Mouse (Mus musculus) liver, embryonic 14.5 days (tissue): ENCODE results near the gene Mrpl49. TPM values are rescaled to one million over a fixed set of nuclear protein-coding genes. Genes with fewer than 3 reads are reported as not detected.
A peak's percentile ranks its signal among the peaks of the same experiment; 100 is the strongest.

Experiments
- ATAC-seq: fragments of 200-750 bp; cut with Nextera tagmentation; 2 replicates; pipeline ENCODE4 v1.8.0; 2017; ENCODE audit warnings: moderate number of reproducible peaks, mild to moderate bottlenecking, moderate library complexity; ENCODE audit not compliant: insufficient read depth
- DNase-seq, 3 experiments: peaks; one replicate each; pipeline ENCODE4 v3.0.0-alpha.2; 2012 to 2013; ENCODE audit warnings: low read depth in 3 of 3, low spot score in 3 of 3
- H3K27ac ChIP-seq: fragments of 300-500 bp; sonication (generic); 2 replicates; pipeline ENCODE4 v1.5.1; 2014; ENCODE audit warnings: moderate library complexity, mild to moderate bottlenecking, control low read depth, inconsistent platforms
- H3K27me3 ChIP-seq: fragments of 300-500 bp; sonication (generic); 2 replicates; pipeline ENCODE4 v1.6.1; 2014; ENCODE audit warnings: mild to moderate bottlenecking, low read length, moderate library complexity; ENCODE audit not compliant: control insufficient read depth, insufficient read depth
- H3K36me3 ChIP-seq: fragments of 300-500 bp; sonication (generic); replicated peaks from 2 replicates; pipeline ENCODE4 v1.6.1; 2014; ENCODE audit warnings: low read depth; ENCODE audit not compliant: control insufficient read depth, insufficient read depth
- H3K4me1 ChIP-seq, 2 experiments: fragments of 200-500 bp in 1 of 2; fragments of 300-500 bp in 1 of 2; sonication (generic) in 1 of 2; replicated peaks; 2 replicates each; pipeline ENCODE4 v1.6.1; 2012 to 2014; ENCODE audit warnings: antibody characterized with exemption in 1 of 2, inconsistent platforms in 1 of 2, low read length in 1 of 2; ENCODE audit not compliant: control insufficient read depth in 2 of 2, insufficient read depth in 2 of 2
- H3K4me2 ChIP-seq: fragments of 300-500 bp; sonication (generic); 2 replicates; pipeline ENCODE4 v1.6.1; 2014; ENCODE audit warnings: low read depth, mild to moderate bottlenecking, control low read depth, moderate library complexity
- H3K4me3 ChIP-seq, 2 experiments: fragments of 200-500 bp in 1 of 2; fragments of 300-500 bp in 1 of 2; sonication (generic) in 1 of 2; 2 replicates each; pipeline ENCODE4 v1.5.1; 2012 to 2014; ENCODE audit warnings: low read depth in 2 of 2, low read length in 2 of 2, mild to moderate bottlenecking in 2 of 2, control low read depth in 1 of 2, inconsistent platforms in 1 of 2, moderate library complexity in 1 of 2; ENCODE audit not compliant: insufficient read depth in 1 of 2
- H3K9ac ChIP-seq: fragments of 300-500 bp; sonication (generic); replicated peaks from 2 replicates; pipeline ENCODE4 v1.6.1; 2014; ENCODE audit warnings: mild to moderate bottlenecking, control low read depth, moderate library complexity
- H3K9me3 ChIP-seq: fragments of 300-500 bp; sonication (generic); 2 replicates; pipeline ENCODE4 v1.6.1; 2016; ENCODE audit warnings: low read length, mixed read lengths; ENCODE audit not compliant: control insufficient read depth
- CTCF ChIP-seq: IDR thresholded peaks from 2 replicates; pipeline ENCODE4 v1.5.1; 2016; ENCODE audit warnings: antibody characterized with exemption, low read depth, control low read depth
- EP300 ChIP-seq: IDR thresholded peaks from 2 replicates; pipeline ENCODE4 v1.6.1; 2016; ENCODE audit warnings: antibody characterized with exemption, low read depth
- WGBS: fragments of 180-500 bp; shearing (Covaris S2); extraction: QIAGEN DNeasy Blood & Tissue Kit; methylation state at CpG from one replicate; pipeline ENCODE4 v1.1.7; 2014; ENCODE audit not compliant: insufficient replicate concordance; 5-methylcytosine and 5-hydroxymethylcytosine counted together
- polyA plus RNA-seq, 2 experiments: library from polyadenylated mRNA; depleted of rRNA in 1 of 2; stranded (reverse) in 1 of 2; unstranded in 1 of 2; fragments of >200 nt; fragmentation: Nextera tagmentation in 1 of 2; extraction: Ambion mirVana in 1 of 2; gene quantifications; 2 replicates each; pipeline versions ENCODE4 v1.2.1 to v1.2.3; 2012 to 2014

The Mrpl49 gene
- polyA plus RNA-seq (2012; rRNA removed) (22.0 and 29.6 TPM in 2 replicates), polyA plus RNA-seq (2014; fragmentation: Nextera tagmentation; extraction: Ambion mirVana) (43.7 and 48.2 TPM in 2 replicates)

GRCm38 (mm10) chr19:6057313-6058096 is at the start of gene Mrpl49, which contains the start of gene Fau:
Mrpl49 (minus strand) TSS chr19:6057785.
Fau (plus strand) TSS chr19:6057844.
- WGBS = under 1% methylated on average over 63 of the region's 63 CpGs
- Histone ChIP-seq H3K4me1 (peaks cover 20 to 21% of the 10 kb centered on the region in 2 experiments), H3K9me3 (no peaks in the 10 kb centered on the region), H3K27me3 (no peaks in the 10 kb centered on the region), H3K9ac (peak within 1 kb of the TSS; percentile 96), H3K4me3 (peak within 1 kb of the TSS; percentile 82 to 97), H3K4me2 (peak within 1 kb of the TSS; percentile 91), H3K27ac (peak within 1 kb of the TSS; percentile 76), H3K36me3 (peaks cover 54% of the 10 kb centered on the region)
- peak; percentile 78 for ATAC-seq
- TF ChIP-seq EP300 = no peak
- TF ChIP-seq CTCF = no peak
- DNase-seq = peak; percentile 91 to 95 (median 93)

GRCm38 (mm10) chr19:6105586-6105985 is 48.0 kb upstream of the Mrpl49 start, which contains the start of gene Naaladl1:
Naaladl1 (plus strand) TSS chr19:6105782.
- Histone ChIP-seq H3K27me3 (no peaks in the 10 kb centered on the region), H3K27ac (no peak within 1 kb of the TSS), H3K36me3 (no peaks in the 10 kb centered on the region), H3K4me1 (peaks cover 23 to 24% of the 10 kb centered on the region in 2 experiments), H3K9me3 (no peaks in the 10 kb centered on the region), H3K4me2 (no peak within 1 kb of the TSS), H3K9ac (no peak within 1 kb of the TSS), H3K4me3 (no peak within 1 kb of the TSS)
- WGBS = 79% methylated on average over 7 of the region's 7 CpGs
- TF ChIP-seq EP300 = no peak
- TF ChIP-seq CTCF = no peak
- ATAC-seq = no peak
- DNase-seq = no peak

GRCm38 (mm10) chr19:6104476-6104875 is 46.9 kb upstream of the Mrpl49 start:
- ATAC-seq (no peak), DNase-seq (no peak)
- H3K4me3 ChIP-seq = no peak overlapping the region
- peak overlapping the region; percentile 18; the same call in 1 of the 2 replicates for H3K9ac ChIP-seq
- H3K4me1 ChIP-seq = peaks cover 23 to 24% of the 10 kb centered on the region in 2 experiments
- TF ChIP-seq EP300 (no peak), CTCF (no peak)
- no peaks in the 10 kb centered on the region for H3K9me3 ChIP-seq
- no peaks in the 10 kb centered on the region for H3K27me3 ChIP-seq
- H3K27ac ChIP-seq = no peak overlapping the region
- H3K4me2 ChIP-seq = no peak overlapping the region
- 44% methylated on average over 4 of the region's 4 CpGs for WGBS
- H3K36me3 ChIP-seq = no peaks in the 10 kb centered on the region; the same call in 1 of the 2 replicates

- H3K27me3 ChIP-seq = no peaks in the 10 kb centered on the region
- H3K9ac ChIP-seq = no peak overlapping the region
- H3K9me3 ChIP-seq = no peaks in the 10 kb centered on the region
- DNase-seq (no peak), ATAC-seq (peak; percentile 90)
- H3K27ac ChIP-seq = peak overlapping the region; percentile 61
- WGBS = 54% methylated on average over 6 of the region's 6 CpGs
- no peak overlapping the region for H3K4me2 ChIP-seq
- no peak for TF ChIP-seq EP300
- no peak for TF ChIP-seq CTCF
- no peak overlapping the region for H3K4me3 ChIP-seq
- peaks cover 23 to 24% of the 10 kb centered on the region in 2 experiments for H3K4me1 ChIP-seq
- H3K36me3 ChIP-seq = no peaks in the 10 kb centered on the region; the same call in 1 of the 2 replicates
Observed at GRCm38 (mm10) chr19:6102169-6102853, 44.7 kb upstream of the Mrpl49 start.

GRCm38 (mm10) chr19:6101186-6101585 is 43.6 kb upstream of the Mrpl49 start:
- no peak for DNase-seq
- no peak for TF ChIP-seq EP300
- no peak for TF ChIP-seq CTCF
- H3K36me3 ChIP-seq = no peaks in the 10 kb centered on the region; the same call in 1 of the 2 replicates
- 78% methylated on average over 6 of the region's 6 CpGs for WGBS
- peaks cover 23 to 24% of the 10 kb centered on the region in 2 experiments for H3K4me1 ChIP-seq
- H3K4me3 ChIP-seq = no peak overlapping the region
- no peak overlapping the region for H3K27ac ChIP-seq
- no peak overlapping the region for H3K4me2 ChIP-seq
- H3K27me3 ChIP-seq = no peaks in the 10 kb centered on the region
- H3K9me3 ChIP-seq = no peaks in the 10 kb centered on the region
- no peak overlapping the region for H3K9ac ChIP-seq
- ATAC-seq = no peak
